Mouse (Mus musculus) liver, adult 2 months (tissue): ENCODE measurements at regions not wholly inside any gene's neighbourhood (a gene's known extent, or its start where the extent isn't known, plus 50 kb on each side); places are given as distances from the start of the nearest gene placed in this dataset.

ENCODE experiments used
- DNase-seq: peaks from one replicate; pipeline ENCODE4 v3.0.0-alpha.2; 2011; ENCODE audit warnings: low read depth, low spot score; ENCODE audit errors: extremely low read depth
- H3K27ac ChIP-seq: fragments of 200-500 bp; replicated peaks from 2 replicates; pipeline ENCODE4 v1.5.1; 2012; ENCODE audit warnings: low read depth, mild to moderate bottlenecking, control low read depth, inconsistent platforms, low read length; ENCODE audit not compliant: insufficient read depth
- H3K27me3 ChIP-seq: fragments of 200-500 bp; 2 replicates; pipeline ENCODE4 v1.6.1; 2012; ENCODE audit warnings: mild to moderate bottlenecking, moderate library complexity, low read length, inconsistent platforms; ENCODE audit not compliant: control insufficient read depth, insufficient read depth
- H3K36me3 ChIP-seq: fragments of 200-500 bp; 2 replicates; pipeline ENCODE4 v1.6.1; 2012; ENCODE audit warnings: low read length, inconsistent platforms; ENCODE audit not compliant: control insufficient read depth, insufficient read depth
- H3K4me1 ChIP-seq: fragments of 200-500 bp; 2 replicates; pipeline ENCODE4 v1.6.1; 2011; ENCODE audit warnings: low read length; ENCODE audit not compliant: control insufficient read depth, insufficient read depth
- H3K4me3 ChIP-seq: fragments of 200-500 bp; 2 replicates; pipeline ENCODE4 v1.5.1; 2011; ENCODE audit warnings: low read depth, mild to moderate bottlenecking, control low read depth, low read length, moderate library complexity; ENCODE audit not compliant: insufficient read depth
- H3K79me2 ChIP-seq: fragments of 200-500 bp; 2 replicates; pipeline ENCODE4 v1.6.1; 2012; ENCODE audit warnings: inconsistent platforms, mild to moderate bottlenecking, low read length, moderate library complexity; ENCODE audit not compliant: control insufficient read depth, insufficient read depth
- H3K9ac ChIP-seq: fragments of 200-500 bp; 2 replicates; pipeline ENCODE4 v1.6.1; 2012; ENCODE audit warnings: low read depth, mild to moderate bottlenecking, control low read depth, inconsistent platforms, low read length
- CTCF ChIP-seq: fragments of 200-500 bp; IDR thresholded peaks from 2 replicates; pipeline ENCODE4 v1.5.1; 2011; ENCODE audit warnings: low read depth, low read length, control low read depth
- POLR2A ChIP-seq: fragments of 200-500 bp; IDR thresholded peaks from 2 replicates; pipeline ENCODE4 v1.6.1; 2011; ENCODE audit warnings: low read length, control low read depth; ENCODE audit not compliant: insufficient read depth; ENCODE audit errors: extremely low read depth
- WGBS: fragments of 180-500 bp; shearing (Covaris S2); methylation state at CpG from one replicate; pipeline ENCODE4 v1.1.7; 2018; 5-methylcytosine and 5-hydroxymethylcytosine counted together

- TF ChIP-seq CTCF (no peak), POLR2A (no peak)
Measured at GRCm38 (mm10) chr4:55594699-55595098, 62.4 kb upstream of the Klf4 start.

DNA sequence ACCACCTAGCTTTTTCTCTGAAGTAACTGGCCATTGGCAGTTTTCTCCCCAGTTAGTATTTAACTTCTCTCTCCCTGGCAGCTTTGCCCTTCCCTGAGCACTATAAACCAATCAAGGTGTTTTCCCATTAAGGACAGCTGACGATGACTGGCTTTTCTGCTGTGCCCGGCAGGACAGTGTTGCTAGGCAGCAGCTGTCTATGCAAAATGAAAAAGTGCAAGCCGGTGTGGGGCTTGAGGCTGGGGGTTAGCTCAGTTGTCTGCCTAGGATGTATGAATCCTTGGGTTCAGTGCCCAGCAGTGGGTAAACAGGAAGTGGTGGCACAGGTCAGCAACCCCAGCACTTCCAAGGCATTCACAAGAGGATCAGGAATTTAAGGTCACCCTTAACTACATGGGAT lies 60.9 kb upstream of the Klf4 start:
- Histone ChIP-seq H3K79me2 (no peaks in the 10 kb centered on the region), H3K9ac (no peak overlapping the region), H3K4me1 (no peaks in the 10 kb centered on the region), H3K27me3 (peaks cover 9% of the 10 kb centered on the region; the same call in 1 of the 2 replicates), H3K4me3 (no peak overlapping the region), H3K27ac (no peak overlapping the region), H3K36me3 (no peaks in the 10 kb centered on the region)
- no peak for DNase-seq
- TF ChIP-seq POLR2A (no peak), CTCF (no peak)
- 48% methylated on average over 3 of the region's 3 CpGs for WGBS

More at GRCm38 (mm10) chr4:55594699-55595098, 62.4 kb upstream of the Klf4 start:
- Histone ChIP-seq H3K9ac (no peak overlapping the region), H3K27ac (no peak overlapping the region), H3K36me3 (no peaks in the 10 kb centered on the region), H3K4me1 (no peaks in the 10 kb centered on the region), H3K4me3 (no peak overlapping the region), H3K27me3 (peaks cover 9% of the 10 kb centered on the region; the same call in 1 of the 2 replicates), H3K79me2 (no peaks in the 10 kb centered on the region)
- 94% methylated on average over 6 of the region's 6 CpGs for WGBS
- DNase-seq: no peak

DNA sequence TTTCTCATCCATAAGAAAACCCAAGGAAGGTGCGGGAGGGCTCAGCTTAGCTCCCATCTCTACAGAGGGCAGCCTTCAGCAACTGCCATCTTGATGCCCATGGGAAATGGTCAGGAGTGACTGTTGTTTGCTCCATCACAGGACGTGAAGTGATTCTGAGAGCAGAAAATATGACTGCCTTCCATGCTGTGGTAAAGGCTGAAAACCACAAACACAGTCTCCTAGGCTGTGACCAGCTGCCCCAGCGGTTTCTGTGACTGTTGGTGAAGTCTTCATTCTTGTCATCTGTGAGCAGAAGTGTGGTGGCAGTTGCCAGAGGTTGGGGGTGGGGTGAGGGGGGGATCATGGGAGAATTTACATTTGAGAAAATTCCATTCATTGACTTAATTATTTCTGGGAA lies 53.9 kb upstream of the Klf4 start:
- Histone ChIP-seq H3K4me1 (no peaks in the 10 kb centered on the region), H3K27ac (no peak overlapping the region), H3K27me3 (peaks cover 20% of the 10 kb centered on the region), H3K36me3 (no peaks in the 10 kb centered on the region), H3K9ac (no peak overlapping the region), H3K4me3 (no peak overlapping the region), H3K79me2 (no peaks in the 10 kb centered on the region)
- no peak for TF ChIP-seq CTCF
- no peak for DNase-seq
- WGBS: 83% methylated on average over 3 of the region's 3 CpGs

DNA sequence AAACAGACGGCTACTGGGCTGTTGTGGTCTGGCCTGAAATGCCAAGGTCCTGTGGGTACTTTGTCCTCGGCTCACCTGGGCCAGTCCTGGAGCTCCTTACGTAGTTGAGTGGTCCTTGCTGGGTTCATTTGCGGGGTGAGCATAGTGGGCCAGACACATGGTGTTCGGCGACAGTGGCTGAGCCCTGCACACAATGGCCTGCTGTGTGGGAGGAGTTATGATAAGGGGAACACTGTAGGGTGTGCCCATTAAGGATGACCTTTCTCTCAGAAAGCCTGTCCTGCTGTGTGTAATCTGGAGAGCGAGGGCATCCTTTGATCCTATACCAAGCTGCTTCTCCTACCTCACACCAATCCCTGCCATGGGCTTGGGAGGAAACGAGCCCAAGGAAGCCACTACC lies 51.3 kb upstream of the Klf4 start:
- no peak overlapping the region for H3K4me3 ChIP-seq
- peaks cover 24% of the 10 kb centered on the region for H3K27me3 ChIP-seq
- H3K36me3 ChIP-seq: no peaks in the 10 kb centered on the region
- H3K4me1 ChIP-seq: no peaks in the 10 kb centered on the region
- TF ChIP-seq CTCF (no peak), POLR2A (no peak)
- no peak overlapping the region for H3K27ac ChIP-seq
- H3K79me2 ChIP-seq: no peaks in the 10 kb centered on the region
- WGBS: 68% methylated on average over 8 of the region's 8 CpGs
- no peak overlapping the region for H3K9ac ChIP-seq
- no peak for DNase-seq
